Mouse (Mus musculus): ENCODE data around the gene Tmem233.

The Tmem233 gene

GRCm38 (mm10) chr5:116026561-116026960 lies 56.5 kb downstream of the Tmem233 start:
- no peak for DNase-seq

- no peak for DNase-seq
Measured at GRCm38 (mm10) chr5:116026107-116026506, 56.9 kb downstream of the Tmem233 start.

- peak; percentile 84 to 88 for DNase-seq
Measured at GRCm38 (mm10) chr5:116024327-116024739, 58.7 kb downstream of the Tmem233 start, which contains the start of gene Prkab1. TSS of gene Prkab1 (minus strand) at chr5:116024508.

- no peak for DNase-seq
Measured at GRCm38 (mm10) chr5:116023821-116024284, 59.2 kb downstream of the Tmem233 start.

GRCm38 (mm10) chr5:116023251-116023661 lies 59.8 kb downstream of the Tmem233 start:
- no peak for DNase-seq

GRCm38 (mm10) chr5:116022658-116023200 lies 60.3 kb downstream of the Tmem233 start:
- DNase-seq: no peak

GRCm38 (mm10) chr5:116022131-116022530 lies 60.9 kb downstream of the Tmem233 start:
- no peak for DNase-seq

GRCm38 (mm10) chr5:116021552-116021951 lies 61.5 kb downstream of the Tmem233 start:
- DNase-seq: no peak

- no peak for DNase-seq
Measured at GRCm38 (mm10) chr5:116019371-116019770, 63.7 kb downstream of the Tmem233 start.

GRCm38 (mm10) chr5:116018784-116019183 lies 64.3 kb downstream of the Tmem233 start:
- no peak for DNase-seq

- DNase-seq: no peak
Measured at GRCm38 (mm10) chr5:116018196-116018595, 64.8 kb downstream of the Tmem233 start.

GRCm38 (mm10) chr5:116017391-116017790 lies 65.7 kb downstream of the Tmem233 start:
- no peak for DNase-seq

GRCm38 (mm10) chr5:116016542-116016941 lies 66.5 kb downstream of the Tmem233 start:
- DNase-seq: no peak

- DNase-seq: no peak
Measured at GRCm38 (mm10) chr5:116014237-116014636, 68.8 kb downstream of the Tmem233 start.

- DNase-seq: no peak
Measured at GRCm38 (mm10) chr5:116013821-116014220, 69.2 kb downstream of the Tmem233 start.

GRCm38 (mm10) chr5:116012503-116012902 lies 70.5 kb downstream of the Tmem233 start:
- no peak for DNase-seq

- no peak for DNase-seq
Measured at GRCm38 (mm10) chr5:116011700-116012099, 71.3 kb downstream of the Tmem233 start.

- no peak for DNase-seq
Measured at GRCm38 (mm10) chr5:116009884-116010627, 73.0 kb downstream of the Tmem233 start.

GRCm38 (mm10) chr5:116009091-116009851 lies 73.8 kb downstream of the Tmem233 start:
- DNase-seq: no peak

- DNase-seq: no peak
Measured at GRCm38 (mm10) chr5:116007723-116008122, 75.3 kb downstream of the Tmem233 start.

- no peak for DNase-seq
Measured at GRCm38 (mm10) chr5:116006324-116007099, 76.5 kb downstream of the Tmem233 start.

- no peak for DNase-seq
Measured at GRCm38 (mm10) chr5:116004271-116004670, 78.8 kb downstream of the Tmem233 start.

GRCm38 (mm10) chr5:116003825-116004224 lies 79.2 kb downstream of the Tmem233 start:
- DNase-seq: no peak

Measured in spleen, adult 18-20 months (tissue).